Mouse (Mus musculus): ENCODE data around the gene Spint3. TPM values are rescaled to one million over a fixed set of nuclear protein-coding genes. Genes with fewer than 3 reads are reported as not detected.

Spint3 gene
- polyA plus RNA-seq, 1 experiment from 2014 or later = not detected

GRCm38 (mm10) chr2:164520782-164521181 lies 52.5 kb downstream of the Spint3 start:
- H3K36me3 ChIP-seq (ENCODE audit: control insufficient read depth, insufficient read depth) = no peaks in the 10 kb centered on the region
- H3K4me2 ChIP-seq (ENCODE audit: low read length) = no peak overlapping the region
- H3K27me3 ChIP-seq (replicated peaks; ENCODE audit: control insufficient read depth, insufficient read depth, low read length) = no peaks in the 10 kb centered on the region
- no peaks in the 10 kb centered on the region; the same call in 1 of the 2 replicates for H3K4me1 ChIP-seq (replicated peaks; ENCODE audit: control insufficient read depth, insufficient read depth, low read length)
- no peaks in the 10 kb centered on the region for H3K9me3 ChIP-seq (ENCODE audit: control insufficient read depth, low read length)
- no peak overlapping the region for H3K27ac ChIP-seq (ENCODE audit: low read length)
- no peak for ATAC-seq
- WGBS = 15% methylated on average over 3 of the region's 3 CpGs
- H3K4me3 ChIP-seq (replicated peaks; ENCODE audit: low read length) = no peak overlapping the region
- no peak overlapping the region for H3K9ac ChIP-seq (replicated peaks; ENCODE audit: low read depth, low read length)

Other genes with a start within 250 kb of the Spint3 start
- not detected in 2 replicates for gene Svs5, start 240.7 kb downstream of the Spint3 start, polyA plus RNA-seq (2015; fragmentation: Nextera tagmentation; extraction: Ambion mirVana)
- gene Slpi, start 184.4 kb downstream of the Spint3 start, polyA plus RNA-seq (2015; fragmentation: Nextera tagmentation; extraction: Ambion mirVana) = not detected in 2 replicates
- gene Rbpjl, start 170.3 kb downstream of the Spint3 start, polyA plus RNA-seq (2015; fragmentation: Nextera tagmentation; extraction: Ambion mirVana) = 0.10 and 0.11 TPM in 2 replicates
- gene Matn4, start 168.3 kb downstream of the Spint3 start, polyA plus RNA-seq (2015; fragmentation: Nextera tagmentation; extraction: Ambion mirVana) = 2.0 and 3.1 TPM in 2 replicates
- gene Sdc4, start 129.6 kb downstream of the Spint3 start, polyA plus RNA-seq (2015; fragmentation: Nextera tagmentation; extraction: Ambion mirVana) = 5.1 and 8.2 TPM in 2 replicates
- gene Sys1, start 116.5 kb downstream of the Spint3 start, polyA plus RNA-seq (2015; fragmentation: Nextera tagmentation; extraction: Ambion mirVana) = 69.5 and 76.9 TPM in 2 replicates
- 9.8 and 11.4 TPM in 2 replicates for gene Gm20458, start 112.5 kb downstream of the Spint3 start, polyA plus RNA-seq (2015; fragmentation: Nextera tagmentation; extraction: Ambion mirVana)
- not detected in 2 replicates for gene Trp53tg5, start 99.7 kb downstream of the Spint3 start, polyA plus RNA-seq (2015; fragmentation: Nextera tagmentation; extraction: Ambion mirVana)
- 5.3 and 9.2 TPM in 2 replicates for gene Dbndd2, start 87.4 kb downstream of the Spint3 start, polyA plus RNA-seq (2015; fragmentation: Nextera tagmentation; extraction: Ambion mirVana)
- gene Pigt, start 75.9 kb downstream of the Spint3 start, polyA plus RNA-seq (2015; fragmentation: Nextera tagmentation; extraction: Ambion mirVana) = 58.6 and 68.3 TPM in 2 replicates
- 1.4 and 3.0 TPM in 2 replicates for gene Wfdc2, start 11.0 kb downstream of the Spint3 start, polyA plus RNA-seq (2015; fragmentation: Nextera tagmentation; extraction: Ambion mirVana)
- not detected in 2 replicates for gene Wfdc6a, start 12.0 kb upstream of the Spint3 start, polyA plus RNA-seq (2015; fragmentation: Nextera tagmentation; extraction: Ambion mirVana)
- not detected in 2 replicates for gene Eppin, start 20.1 kb upstream of the Spint3 start, polyA plus RNA-seq (2015; fragmentation: Nextera tagmentation; extraction: Ambion mirVana)
- not detected in 2 replicates for gene Wfdc6b, start 40.1 kb upstream of the Spint3 start, polyA plus RNA-seq (2015; fragmentation: Nextera tagmentation; extraction: Ambion mirVana)
- gene Wfdc8, start 40.2 kb upstream of the Spint3 start, polyA plus RNA-seq (2015; fragmentation: Nextera tagmentation; extraction: Ambion mirVana) = not detected in 2 replicates
- not detected in 2 replicates for gene Wfdc16, start 65.3 kb upstream of the Spint3 start, polyA plus RNA-seq (2015; fragmentation: Nextera tagmentation; extraction: Ambion mirVana)
- not detected in 2 replicates for gene Wfdc10, start 82.6 kb upstream of the Spint3 start, polyA plus RNA-seq (2015; fragmentation: Nextera tagmentation; extraction: Ambion mirVana)
- not detected in 2 replicates for gene Wfdc9, start 83.1 kb upstream of the Spint3 start, polyA plus RNA-seq (2015; fragmentation: Nextera tagmentation; extraction: Ambion mirVana)
- gene Wfdc11, start 100.6 kb upstream of the Spint3 start, polyA plus RNA-seq (2015; fragmentation: Nextera tagmentation; extraction: Ambion mirVana) = not detected in 2 replicates
- gene Wfdc13, start 111.6 kb upstream of the Spint3 start, polyA plus RNA-seq (2015; fragmentation: Nextera tagmentation; extraction: Ambion mirVana) = not detected in 2 replicates
- gene Spint4, start 125.0 kb upstream of the Spint3 start, polyA plus RNA-seq (2015; fragmentation: Nextera tagmentation; extraction: Ambion mirVana) = not detected in 2 replicates
- gene Spint5, start 141.8 kb upstream of the Spint3 start, polyA plus RNA-seq (2015; fragmentation: Nextera tagmentation; extraction: Ambion mirVana) = not detected in 2 replicates
- gene Wfdc3, start 172.5 kb upstream of the Spint3 start, polyA plus RNA-seq (2015; fragmentation: Nextera tagmentation; extraction: Ambion mirVana) = 1.4 and 1.7 TPM in 2 replicates
- gene Dnttip1, start 172.5 kb upstream of the Spint3 start, polyA plus RNA-seq (2015; fragmentation: Nextera tagmentation; extraction: Ambion mirVana) = 67.5 and 72.9 TPM in 2 replicates
- gene Ube2c, start 196.4 kb upstream of the Spint3 start, polyA plus RNA-seq (2015; fragmentation: Nextera tagmentation; extraction: Ambion mirVana) = 148 and 173 TPM in 2 replicates
- 1.1 TPM in 1 of 2 replicates, not detected in the other for gene Tnnc2, start 206.5 kb upstream of the Spint3 start, polyA plus RNA-seq (2015; fragmentation: Nextera tagmentation; extraction: Ambion mirVana)
- gene Snx21, start 212.4 kb upstream of the Spint3 start, polyA plus RNA-seq (2015; fragmentation: Nextera tagmentation; extraction: Ambion mirVana) = 26.0 and 35.6 TPM in 2 replicates
- 16.3 and 19.3 TPM in 2 replicates for gene Acot8, start 231.4 kb upstream of the Spint3 start, polyA plus RNA-seq (2015; fragmentation: Nextera tagmentation; extraction: Ambion mirVana)
- 14.8 and 15.4 TPM in 2 replicates for gene Zswim3, start 231.6 kb upstream of the Spint3 start, polyA plus RNA-seq (2015; fragmentation: Nextera tagmentation; extraction: Ambion mirVana)
- 24.2 and 26.8 TPM in 2 replicates for gene Zswim1, start 249.2 kb upstream of the Spint3 start, polyA plus RNA-seq (2015; fragmentation: Nextera tagmentation; extraction: Ambion mirVana)

Data from forebrain, embryonic 16.5 days (tissue).